Mouse (Mus musculus) ES-Bruce4 (cell line): ENCODE measurements at regions not wholly inside any gene's neighbourhood (a gene's known extent, or its start where the extent isn't known, plus 50 kb on each side); places are given as distances from the start of the nearest gene placed in this dataset.

Source experiments
- CTCF ChIP-seq: IDR thresholded peaks from one replicate; pipeline ENCODE4 v1.8.1; 2011; ENCODE audit warnings: low read depth, low read length
- POLR2A ChIP-seq: IDR thresholded peaks from one replicate; pipeline ENCODE4 v1.8.1; 2011; ENCODE audit warnings: low read length; ENCODE audit not compliant: insufficient read depth

GRCm38 (mm10) chr3:147180711-147181110 is 328.5 kb downstream of the Ttll7 start:
- TF ChIP-seq POLR2A (no peak), CTCF (no peak)
